Mouse (Mus musculus) midbrain, embryonic 14.5 days (tissue): ENCODE data around the gene Slc9b2. TPM values are rescaled to one million over a fixed set of nuclear protein-coding genes. Genes with fewer than 3 reads are reported as not detected.

Experiments used
- ATAC-seq: fragments of 200-750 bp; cut with Nextera tagmentation; 2 replicates; pipeline ENCODE4 v1.8.0; 2017; ENCODE audit warnings: moderate number of reproducible peaks, moderate library complexity; ENCODE audit not compliant: low FRiP score, low TSS enrichment
- DNase-seq: peaks from one replicate; pipeline ENCODE4 v3.0.0-alpha.2; 2015
- H3K27ac ChIP-seq: fragments of 300-500 bp; sonication (generic); replicated peaks from 2 replicates; pipeline ENCODE4 v1.5.1; 2014; ENCODE audit warnings: mild to moderate bottlenecking, low read depth, low read length, moderate library complexity
- H3K27me3 ChIP-seq: fragments of 300-500 bp; sonication (generic); 2 replicates; pipeline ENCODE4 v1.6.1; 2014; ENCODE audit warnings: low read length, control low read depth, mixed read lengths; ENCODE audit not compliant: control insufficient read depth, insufficient read depth
- H3K36me3 ChIP-seq: fragments of 300-500 bp; sonication (generic); 2 replicates; pipeline ENCODE4 v1.6.1; 2014; ENCODE audit warnings: low read length, control low read depth; ENCODE audit not compliant: control insufficient read depth, insufficient read depth
- H3K4me1 ChIP-seq: fragments of 300-500 bp; sonication (generic); 2 replicates; pipeline ENCODE4 v1.6.1; 2014; ENCODE audit warnings: mild to moderate bottlenecking, antibody characterized with exemption, low read length, control low read depth; ENCODE audit not compliant: control insufficient read depth, insufficient read depth
- H3K4me2 ChIP-seq: fragments of 300-500 bp; sonication (generic); 2 replicates; pipeline ENCODE4 v1.6.1; 2014; ENCODE audit warnings: mild to moderate bottlenecking, low read length, moderate library complexity
- H3K4me3 ChIP-seq: fragments of 300-500 bp; sonication (generic); replicated peaks from 2 replicates; pipeline ENCODE4 v1.5.1; 2014; ENCODE audit warnings: low read depth, low read length
- H3K9ac ChIP-seq: fragments of 300-500 bp; sonication (generic); replicated peaks from 2 replicates; pipeline ENCODE4 v1.6.1; 2014; ENCODE audit warnings: mild to moderate bottlenecking, low read length, moderate library complexity
- H3K9me3 ChIP-seq: fragments of 300-500 bp; sonication (generic); 2 replicates; pipeline ENCODE4 v1.6.1; 2016; ENCODE audit warnings: low read length, control low read depth, mixed read lengths; ENCODE audit not compliant: control insufficient read depth
- WGBS: fragments of 180-500 bp; shearing (Covaris S2); extraction: QIAGEN DNeasy Blood & Tissue Kit; methylation state at CpG from one replicate; pipeline ENCODE4 v1.1.7; 2014; 5-methylcytosine and 5-hydroxymethylcytosine counted together
- polyA plus RNA-seq: library from polyadenylated mRNA; unstranded; fragments of >200 nt; fragmentation: Nextera tagmentation; extraction: Ambion mirVana; gene quantifications from 2 replicates; pipeline ENCODE4 v1.2.1, GENCODE M21; 2014

Gene Slc9b2
- polyA plus RNA-seq, 1 experiment from 2014 or later = 1.8 TPM

- Histone ChIP-seq H3K4me1 (0 out of 2 replicates have a peak, but pooled peaks cover 3% of the 10 kb centered on the region), H3K4me2 (0 out of 2 replicates have a peak within 1 kb of the TSS, but pooled peaks have one; percentile 0), H3K4me3 (no peak within 1 kb of the TSS), H3K36me3 (no peaks in the 10 kb centered on the region), H3K9me3 (no peaks in the 10 kb centered on the region), H3K27ac (peak within 1 kb of the TSS; percentile 32), H3K27me3 (no peaks in the 10 kb centered on the region), H3K9ac (peak within 1 kb of the TSS; percentile 29)
- DNase-seq (peak; percentile 95), ATAC-seq (peak; percentile 84)
- WGBS = 24% methylated on average over 14 of the region's 14 CpGs
Measured at GRCm38 (mm10) chr3:135280669-135281415, 26.7 kb upstream of the Slc9b2 start, which contains the start of gene Bdh2. Gene Bdh2 (plus strand): TSS chr3:135281221.

DNA sequence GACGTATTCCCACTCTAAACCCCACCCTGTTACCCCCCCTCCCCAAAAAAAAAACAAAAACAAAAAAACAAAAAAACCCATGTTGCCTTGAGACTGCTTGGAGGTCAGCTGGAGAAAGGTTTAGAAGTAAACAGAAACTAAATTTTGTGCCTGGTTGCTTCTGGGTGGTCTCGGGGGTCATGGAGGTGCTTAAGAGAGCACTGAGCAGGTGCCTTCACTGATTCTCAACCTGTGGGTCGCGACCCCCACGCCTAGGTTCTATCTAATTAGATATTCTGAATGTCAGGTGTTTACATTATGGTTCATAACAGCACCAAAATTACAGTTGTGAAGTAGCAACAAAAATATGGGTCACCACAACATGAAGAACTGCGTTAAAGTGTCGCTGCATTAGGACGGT, 25.8 kb upstream of the Slc9b2 start:
- Histone ChIP-seq H3K9ac (no peak overlapping the region), H3K27me3 (no peaks in the 10 kb centered on the region), H3K4me2 (no peak overlapping the region), H3K9me3 (no peaks in the 10 kb centered on the region), H3K4me3 (no peak overlapping the region), H3K27ac (no peak overlapping the region), H3K36me3 (no peaks in the 10 kb centered on the region), H3K4me1 (0 out of 2 replicates have a peak, but pooled peaks cover 3% of the 10 kb centered on the region)
- 87% methylated on average over 8 of the region's 8 CpGs for WGBS
- DNase-seq (no peak), ATAC-seq (no peak)

DNA sequence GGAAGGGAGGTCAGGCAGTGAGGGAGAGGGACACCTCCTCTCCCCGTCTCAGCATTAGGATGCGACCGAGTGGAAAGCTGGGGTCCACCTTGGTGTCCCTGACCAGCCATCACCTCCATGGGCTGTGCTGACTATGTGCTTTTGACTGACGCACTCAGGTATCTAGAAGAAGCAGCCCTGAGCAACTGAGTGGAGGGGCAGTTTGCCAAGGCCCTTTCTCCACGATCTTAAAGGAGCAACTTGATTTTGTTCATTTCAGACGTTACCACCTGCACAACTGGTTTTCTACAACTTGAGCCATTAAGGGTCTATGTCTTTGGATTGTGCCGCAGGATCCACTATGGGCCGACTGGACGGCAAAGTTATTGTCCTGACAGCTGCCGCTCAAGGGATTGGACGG, 22.2 kb upstream of the Slc9b2 start:
- H3K27me3 ChIP-seq = no peaks in the 10 kb centered on the region
- H3K4me1 ChIP-seq = 0 out of 2 replicates have a peak, but pooled peaks cover 3% of the 10 kb centered on the region
- ATAC-seq (no peak), DNase-seq (no peak)
- 83% methylated on average over 11 of the region's 11 CpGs for WGBS
- H3K9me3 ChIP-seq = no peaks in the 10 kb centered on the region
- no peak overlapping the region for H3K4me3 ChIP-seq
- H3K4me2 ChIP-seq = no peak overlapping the region
- H3K36me3 ChIP-seq = no peaks in the 10 kb centered on the region
- no peak overlapping the region for H3K9ac ChIP-seq
- no peak overlapping the region for H3K27ac ChIP-seq

- no peak for ATAC-seq
- no peak overlapping the region for H3K4me2 ChIP-seq
- H3K4me3 ChIP-seq = no peak overlapping the region
- no peaks in the 10 kb centered on the region for H3K9me3 ChIP-seq
- H3K4me1 ChIP-seq = 0 out of 2 replicates have a peak, but pooled peaks cover 1% of the 10 kb centered on the region
- DNase-seq = no peak
- H3K27me3 ChIP-seq = no peaks in the 10 kb centered on the region
- WGBS = 90% methylated on average over 3 of the region's 3 CpGs
- no peak overlapping the region for H3K27ac ChIP-seq
- H3K36me3 ChIP-seq = no peaks in the 10 kb centered on the region
- H3K9ac ChIP-seq = no peak overlapping the region
Measured at GRCm38 (mm10) chr3:135285807-135286206, 21.7 kb upstream of the Slc9b2 start.

DNA sequence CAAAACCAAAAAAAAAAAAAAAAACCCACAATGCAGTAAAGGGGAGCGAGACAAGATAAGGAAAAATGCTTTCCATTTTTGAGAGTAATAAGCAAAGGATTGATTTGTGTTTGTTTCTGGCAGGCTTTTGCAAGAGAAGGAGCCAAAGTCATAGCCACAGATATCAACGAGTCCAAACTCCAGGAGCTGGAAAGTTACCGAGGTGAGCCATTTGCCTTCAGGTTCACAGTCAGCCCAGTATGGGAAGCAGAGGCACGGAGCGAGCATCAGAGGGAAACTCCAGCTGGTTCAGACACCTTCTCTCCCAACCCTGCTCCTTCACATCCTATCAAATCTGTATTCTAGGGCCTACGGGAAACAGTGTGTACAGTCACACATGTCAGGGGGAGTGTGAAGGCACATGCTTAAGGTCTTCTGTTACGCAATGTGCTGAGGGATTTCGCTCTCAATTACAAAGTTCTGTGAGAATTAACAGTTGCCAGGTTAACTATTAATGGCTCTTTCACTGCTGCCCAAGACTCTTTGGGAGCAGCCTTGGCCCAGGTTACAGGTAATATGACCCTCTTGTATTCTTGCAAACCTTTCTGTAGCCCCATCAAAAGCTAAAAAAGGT, 19.3 kb upstream of the Slc9b2 start:
- Histone ChIP-seq H3K4me1 (no peaks in the 10 kb centered on the region), H3K9me3 (no peaks in the 10 kb centered on the region), H3K9ac (no peak overlapping the region), H3K4me2 (no peak overlapping the region), H3K27me3 (no peaks in the 10 kb centered on the region), H3K27ac (no peak overlapping the region), H3K4me3 (no peak overlapping the region), H3K36me3 (no peaks in the 10 kb centered on the region)
- 89% methylated on average over 8 of the region's 8 CpGs for WGBS
- ATAC-seq (no peak), DNase-seq (no peak)

DNA sequence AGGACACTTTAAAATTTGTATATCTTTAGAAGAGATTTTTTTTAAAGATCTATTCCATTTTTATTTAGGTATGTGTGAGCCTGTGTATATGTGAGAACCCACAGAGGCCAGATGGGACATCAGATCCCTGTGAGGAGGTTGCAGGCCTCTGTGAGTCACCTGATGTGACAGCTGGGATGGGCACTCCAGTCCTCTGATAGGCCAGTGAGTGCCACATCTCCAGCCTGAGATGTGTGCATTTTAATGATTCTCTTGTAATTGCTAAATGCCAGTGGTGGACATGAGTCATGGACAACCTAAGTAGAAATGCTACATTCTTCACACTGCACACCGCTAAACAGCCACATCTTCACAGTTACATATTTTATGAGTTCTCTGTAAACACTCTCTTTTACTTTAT, 18.4 kb upstream of the Slc9b2 start:
- H3K36me3 ChIP-seq = no peaks in the 10 kb centered on the region
- no peak overlapping the region for H3K4me3 ChIP-seq
- no peak for DNase-seq
- no peak overlapping the region for H3K4me2 ChIP-seq
- WGBS = 87% methylated on average over 1 of the region's 1 CpGs
- H3K27ac ChIP-seq = no peak overlapping the region
- H3K4me1 ChIP-seq = 0 out of 2 replicates have a peak, but pooled peaks cover 6% of the 10 kb centered on the region
- H3K27me3 ChIP-seq = no peaks in the 10 kb centered on the region
- no peak for ATAC-seq
- H3K9ac ChIP-seq = no peak overlapping the region
- H3K9me3 ChIP-seq = no peaks in the 10 kb centered on the region

DNA sequence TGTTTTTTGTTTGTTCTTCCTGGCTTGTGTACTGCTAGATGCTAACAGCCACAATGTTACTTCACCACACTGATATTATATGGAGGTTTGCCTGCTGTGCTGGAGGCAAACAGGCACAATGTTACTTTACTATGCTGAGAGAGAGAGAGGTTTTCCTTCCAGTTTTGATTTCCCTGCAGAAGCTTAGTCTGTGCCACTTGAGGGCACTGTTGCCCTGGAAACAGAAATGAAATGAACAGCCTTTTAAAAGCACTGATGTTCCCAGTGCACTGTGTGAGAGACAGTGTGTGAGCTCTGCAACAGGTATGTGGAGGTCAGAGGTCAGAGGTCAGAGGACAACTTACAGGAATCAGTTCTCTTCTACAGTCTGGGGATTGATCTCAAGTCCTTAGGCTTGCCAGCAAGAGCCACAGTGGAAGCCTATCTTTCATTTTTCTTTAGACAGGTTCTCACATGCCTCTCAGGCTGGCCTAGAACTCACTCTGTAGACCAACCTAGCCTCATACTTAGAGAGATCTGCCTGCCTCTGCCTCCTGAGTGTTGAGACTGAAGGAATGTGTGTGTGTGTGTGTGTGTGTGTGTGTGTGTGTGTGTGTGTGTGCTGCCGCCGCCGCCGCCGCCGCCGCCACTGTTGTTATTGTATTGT, 17.1 kb upstream of the Slc9b2 start:
- DNase-seq (peak; percentile 90), ATAC-seq (peak; percentile 76)
- Histone ChIP-seq H3K4me3 (no peak overlapping the region), H3K27ac (no peak overlapping the region), H3K9ac (no peak overlapping the region), H3K4me1 (0 out of 2 replicates have a peak, but pooled peaks cover 6% of the 10 kb centered on the region), H3K4me2 (no peak overlapping the region), H3K9me3 (no peaks in the 10 kb centered on the region), H3K36me3 (no peaks in the 10 kb centered on the region), H3K27me3 (no peaks in the 10 kb centered on the region)
- WGBS = 97% methylated on average over 7 of the region's 7 CpGs

GRCm38 (mm10) chr3:135293703-135294102, 13.8 kb upstream of the Slc9b2 start:
- DNase-seq (peak; percentile 42), ATAC-seq (no peak)
- Histone ChIP-seq H3K9me3 (no peaks in the 10 kb centered on the region), H3K9ac (no peak overlapping the region), H3K4me2 (no peak overlapping the region), H3K27me3 (no peaks in the 10 kb centered on the region), H3K27ac (no peak overlapping the region), H3K4me3 (no peak overlapping the region), H3K4me1 (0 out of 2 replicates have a peak, but pooled peaks cover 6% of the 10 kb centered on the region), H3K36me3 (no peaks in the 10 kb centered on the region)
- 30% methylated on average over 7 of the region's 7 CpGs for WGBS
